Mouse (Mus musculus): ENCODE data around the gene Cbs. TPM values are rescaled to one million over a fixed set of nuclear protein-coding genes. Genes with fewer than 3 reads are reported as not detected.

Gene Cbs
- total RNA-seq, 2 experiments from 2014 or later = 46.7 to 51.6 TPM

DNA sequence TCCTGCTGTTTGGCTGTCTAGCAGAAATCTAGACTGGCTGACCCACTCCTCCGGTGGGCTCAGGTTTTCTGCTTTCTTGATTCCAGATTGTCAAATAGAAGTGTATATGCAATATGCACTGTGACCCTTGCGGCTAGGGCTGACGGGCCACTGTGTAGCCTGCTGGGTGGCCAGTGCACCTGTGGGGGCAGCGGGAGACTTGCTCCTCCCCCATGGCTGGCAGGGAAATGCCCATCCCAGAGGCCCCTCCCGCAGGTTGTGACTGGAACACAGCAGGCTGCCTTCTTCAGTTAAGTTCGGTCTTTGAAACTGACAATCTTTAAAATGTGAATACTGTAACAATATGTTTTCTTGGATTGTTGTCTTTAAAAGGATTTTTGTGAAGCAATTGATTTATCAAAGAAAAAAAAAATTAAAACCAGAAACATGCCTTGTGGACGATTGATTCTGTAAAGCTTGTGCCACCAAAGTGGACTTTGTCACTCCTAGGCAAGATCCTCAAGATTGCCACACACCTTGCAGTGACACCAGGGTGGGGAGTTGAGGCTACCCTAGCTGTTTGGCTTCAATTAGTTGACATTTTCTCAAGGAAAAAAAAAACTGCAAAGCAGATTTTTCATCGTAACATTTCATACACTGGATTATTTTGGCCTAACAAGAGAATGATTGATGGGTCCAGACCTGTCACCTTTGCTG is 29.6 kb downstream of the Cbs start:
- H3K4me3 ChIP-seq = no peak overlapping the region
- H3K27ac ChIP-seq = no peak overlapping the region
- TF ChIP-seq CTCF (IDR thresholded peaks at IDR 0.05) = no peak
- intact Hi-C loops (cut with DNase I) = no loop called here
- DNase-seq (ENCODE audit: extremely low spot score in 1 of 2, low spot score in 2 of 2) = no peak

DNA sequence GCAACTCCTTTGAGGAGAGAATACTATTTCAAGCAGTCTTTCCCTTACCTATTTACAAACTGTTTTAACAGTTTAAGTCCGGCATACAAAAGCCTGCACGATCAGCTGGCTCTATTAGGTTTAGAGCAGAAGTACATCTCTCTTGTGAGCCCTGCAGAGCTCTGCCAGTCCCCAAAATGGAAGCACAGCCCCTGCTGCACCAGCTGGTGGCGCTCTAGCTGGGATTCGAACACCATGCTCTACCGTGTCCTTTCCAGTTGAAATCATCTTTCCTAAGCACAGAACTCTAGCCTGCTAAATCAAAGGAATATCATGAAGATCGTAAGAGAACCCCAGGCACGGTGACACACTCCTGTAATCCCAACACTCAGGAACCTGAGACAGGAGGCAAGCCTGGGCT is 30.6 kb downstream of the Cbs start:
- DNase-seq (ENCODE audit: extremely low spot score in 1 of 2, low spot score in 2 of 2) = no peak
- intact Hi-C loops (cut with DNase I) = no loop called here
- no peak overlapping the region for H3K4me3 ChIP-seq
- TF ChIP-seq CTCF (IDR thresholded peaks at IDR 0.05) = peak; percentile 41
- no peak overlapping the region for H3K27ac ChIP-seq

DNA sequence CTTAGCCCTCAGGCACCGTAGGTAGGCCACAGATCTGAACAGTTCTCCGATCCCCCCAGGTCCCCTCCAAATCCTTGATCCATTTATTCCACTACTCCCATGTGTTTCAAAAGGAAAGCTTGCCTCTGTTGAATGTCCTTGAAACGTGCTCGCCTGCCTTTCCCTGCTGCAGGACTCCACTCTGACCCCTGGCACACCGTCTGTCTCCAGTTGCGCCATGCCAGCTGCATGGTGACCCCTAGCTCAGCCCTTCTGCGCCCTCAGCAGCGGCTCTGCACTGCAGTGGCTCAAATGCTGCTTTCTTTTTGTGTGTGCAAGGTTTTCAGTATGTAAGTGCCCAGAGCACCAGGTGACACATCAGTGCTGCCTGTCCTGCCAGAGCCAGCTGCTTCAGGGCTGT is 38.4 kb downstream of the Cbs start:
- TF ChIP-seq CTCF (IDR thresholded peaks at IDR 0.05) = no peak
- intact Hi-C loops (cut with DNase I) = no loop called here
- Histone ChIP-seq H3K4me3 (no peak overlapping the region), H3K27ac (no peak overlapping the region)
- no peak for DNase-seq (ENCODE audit: extremely low spot score in 1 of 2, low spot score in 2 of 2)

GRCm38 (mm10) chr17:31597957-31598356 is 39.1 kb downstream of the Cbs start:
- H3K27ac ChIP-seq = no peak overlapping the region
- intact Hi-C loops (cut with DNase I) = no loop called here
- TF ChIP-seq CTCF (IDR thresholded peaks at IDR 0.05) = no peak
- no peak overlapping the region for H3K4me3 ChIP-seq
- DNase-seq (ENCODE audit: extremely low spot score in 1 of 2, low spot score in 2 of 2) = no peak

DNA sequence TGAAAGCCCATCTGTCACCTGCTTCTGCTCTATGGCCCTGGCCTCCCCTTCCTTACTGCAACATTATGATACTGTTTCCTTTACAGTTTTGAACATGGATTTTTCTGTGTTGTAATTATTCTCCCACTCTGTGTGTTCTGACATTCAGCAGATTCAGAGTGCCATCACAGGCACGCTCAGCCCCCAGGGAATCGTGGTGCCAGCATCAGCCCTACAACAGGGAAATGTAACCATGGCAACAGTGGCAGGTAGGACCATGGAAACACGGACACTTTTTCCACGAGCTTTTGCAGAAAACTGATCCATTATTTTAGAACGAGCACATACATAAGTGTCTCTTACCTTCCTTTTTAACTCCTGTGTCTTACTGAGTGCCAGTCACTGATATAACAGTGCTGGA is 42.0 kb downstream of the Cbs start:
- intact Hi-C loops (cut with DNase I) = no loop called here
- H3K4me3 ChIP-seq = no peak overlapping the region
- TF ChIP-seq CTCF (IDR thresholded peaks at IDR 0.05) = no peak
- peak in 1 of 2 experiments; percentile 26 for DNase-seq (ENCODE audit: extremely low spot score in 1 of 2, low spot score in 2 of 2)
- no peak overlapping the region for H3K27ac ChIP-seq

DNA sequence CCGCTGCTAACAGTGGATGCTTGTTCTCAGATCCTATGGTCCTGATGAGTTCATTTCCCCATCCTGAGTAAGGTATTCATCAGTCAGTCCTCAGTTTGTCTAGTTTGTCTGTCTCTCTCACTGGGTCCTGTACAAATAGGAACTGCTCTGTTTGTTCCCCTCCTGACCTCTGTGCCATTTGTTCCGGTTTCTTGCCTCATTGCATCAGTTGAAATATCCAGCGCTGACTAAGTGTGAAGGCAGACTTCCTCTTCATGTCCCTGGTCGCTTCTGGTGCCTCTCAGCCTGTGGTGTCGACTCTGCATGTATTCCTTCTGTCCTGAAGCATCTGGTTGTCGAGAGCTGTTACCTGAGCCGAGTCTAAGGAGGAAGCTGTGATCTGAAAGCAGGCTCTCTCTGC is 42.4 kb downstream of the Cbs start:
- H3K4me3 ChIP-seq = no peak overlapping the region
- no peak for TF ChIP-seq CTCF (IDR thresholded peaks at IDR 0.05)
- intact Hi-C loops (cut with DNase I) = no loop called here
- H3K27ac ChIP-seq = no peak overlapping the region
- DNase-seq (ENCODE audit: extremely low spot score in 1 of 2, low spot score in 2 of 2) = no peak

GRCm38 (mm10) chr17:31590846-31591245 is 46.2 kb downstream of the Cbs start:
- intact Hi-C loops (cut with DNase I) = no loop called here
- DNase-seq (ENCODE audit: extremely low spot score in 1 of 2, low spot score in 2 of 2) = no peak
- Histone ChIP-seq H3K4me3 (no peak overlapping the region), H3K27ac (no peak overlapping the region)
- no peak for TF ChIP-seq CTCF (IDR thresholded peaks at IDR 0.05)

- no peak for DNase-seq (ENCODE audit: extremely low spot score in 1 of 2, low spot score in 2 of 2)
- no peak overlapping the region for H3K27ac ChIP-seq
- TF ChIP-seq CTCF (IDR thresholded peaks at IDR 0.05) = no peak
- intact Hi-C loops (cut with DNase I) = no loop called here
- H3K4me3 ChIP-seq = no peak overlapping the region
Measured at GRCm38 (mm10) chr17:31588726-31589125, 48.3 kb downstream of the Cbs start.

DNA sequence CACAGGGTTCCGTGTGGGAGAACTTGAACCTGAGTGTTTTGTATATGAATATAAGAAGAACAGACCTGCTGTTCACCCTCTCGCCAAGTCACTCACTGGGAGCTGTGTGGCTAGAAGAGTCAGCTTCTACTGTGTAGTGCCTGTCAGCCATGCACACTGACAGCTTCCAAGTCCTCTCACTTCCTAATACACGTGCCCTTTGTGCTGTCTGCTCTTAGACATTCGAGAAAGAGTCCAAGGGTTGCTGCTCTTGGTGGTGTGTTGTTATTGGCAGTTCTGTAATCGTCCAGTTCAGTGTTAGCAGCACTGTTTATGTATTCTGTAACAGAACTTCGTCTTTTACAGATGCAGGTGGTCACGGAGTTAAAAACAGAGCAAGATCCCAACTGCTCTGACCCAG is 48.9 kb downstream of the Cbs start:
- Histone ChIP-seq H3K4me3 (no peak overlapping the region), H3K27ac (no peak overlapping the region)
- intact Hi-C loops (cut with DNase I) = no loop called here
- DNase-seq (ENCODE audit: extremely low spot score in 1 of 2, low spot score in 2 of 2) = no peak
- TF ChIP-seq CTCF (IDR thresholded peaks at IDR 0.05) = no peak

GRCm38 (mm10) chr17:31583781-31584180 is 53.3 kb downstream of the Cbs start:
- intact Hi-C loops (cut with DNase I) = no loop called here
- Histone ChIP-seq H3K4me3 (no peak overlapping the region), H3K27ac (no peak overlapping the region)
- TF ChIP-seq CTCF (IDR thresholded peaks at IDR 0.05) = no peak
- no peak for DNase-seq (ENCODE audit: extremely low spot score in 1 of 2, low spot score in 2 of 2)

- Histone ChIP-seq H3K4me3 (no peak overlapping the region), H3K27ac (no peak overlapping the region)
- TF ChIP-seq CTCF (IDR thresholded peaks at IDR 0.05) = no peak
- no peak for DNase-seq (ENCODE audit: extremely low spot score in 1 of 2, low spot score in 2 of 2)
- intact Hi-C loops (cut with DNase I) = no loop called here
Measured at GRCm38 (mm10) chr17:31583185-31583584, 53.9 kb downstream of the Cbs start.

DNA sequence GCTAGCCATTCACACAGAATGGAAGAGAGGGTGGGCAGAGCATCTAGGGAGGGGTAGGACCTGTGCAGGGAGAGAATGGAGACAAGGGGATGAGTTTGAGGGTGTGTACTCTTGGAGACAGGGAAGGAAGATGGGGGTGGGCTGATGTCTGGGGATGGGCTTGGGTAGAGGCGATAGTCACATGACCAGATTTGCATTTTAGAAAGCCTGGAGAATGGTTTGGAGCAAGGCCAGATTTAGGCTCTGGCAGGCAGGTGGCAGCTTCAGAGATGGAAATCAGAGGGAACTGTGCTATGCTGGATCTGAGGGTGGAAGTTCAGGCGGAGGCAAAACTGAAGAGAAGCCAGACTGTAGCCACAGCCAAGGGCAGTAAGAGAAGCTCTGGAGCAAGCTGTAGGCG is 56.7 kb downstream of the Cbs start:
- Histone ChIP-seq H3K27ac (no peak overlapping the region), H3K4me3 (no peak overlapping the region)
- intact Hi-C loops (cut with DNase I) = no loop called here
- no peak for DNase-seq (ENCODE audit: extremely low spot score in 1 of 2, low spot score in 2 of 2)
- TF ChIP-seq CTCF (IDR thresholded peaks at IDR 0.05) = no peak

DNA sequence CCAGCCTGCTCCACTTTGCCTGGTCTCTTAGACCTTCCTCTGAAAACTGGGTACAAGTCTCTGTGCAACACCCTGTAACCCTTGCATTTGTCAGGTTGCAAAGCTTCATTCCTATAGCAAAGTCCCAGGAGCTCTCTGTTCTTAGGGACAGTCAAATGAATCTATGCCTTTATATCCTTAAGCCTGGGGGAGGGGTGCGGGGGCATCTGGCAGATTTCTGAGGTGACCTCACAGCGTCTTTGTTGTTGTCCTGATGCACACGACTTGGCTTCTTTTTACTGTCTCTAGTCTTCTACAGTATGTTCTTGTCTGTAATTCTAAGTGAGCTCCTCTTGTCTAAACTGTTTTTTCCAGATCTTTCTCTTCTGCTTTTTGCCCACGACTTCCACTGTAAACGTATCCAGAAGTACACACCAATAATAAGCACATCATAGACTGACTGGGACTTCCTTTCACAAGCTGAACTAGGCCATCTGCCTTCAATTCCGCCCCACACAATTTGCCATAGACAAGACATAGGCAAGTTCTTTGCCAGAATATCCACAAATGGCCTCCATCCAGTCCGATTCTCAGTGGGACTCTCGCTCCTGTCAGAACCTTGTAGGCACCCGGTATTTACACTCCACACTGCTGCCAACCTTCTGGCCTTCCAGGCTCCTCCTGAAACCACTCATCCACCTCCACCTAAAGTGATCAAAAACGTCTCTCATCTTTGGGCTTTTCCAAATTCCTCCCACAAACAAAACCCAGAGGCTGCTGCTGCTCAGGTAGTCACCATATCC is 60.5 kb downstream of the Cbs start:
- intact Hi-C loops (cut with DNase I) = no loop called here

More for the DNA sequence above, 60.5 kb downstream of the Cbs start:
- no peak for DNase-seq (ENCODE audit: extremely low spot score in 1 of 2, low spot score in 2 of 2)
- Histone ChIP-seq H3K4me3 (no peak overlapping the region), H3K27ac (no peak overlapping the region)
- no peak for TF ChIP-seq CTCF (IDR thresholded peaks at IDR 0.05)

Measured in left cerebral cortex, adult 2 months (tissue).